Mouse (Mus musculus) ES-Bruce4 (cell line): ENCODE results near the gene Slc17a2.

Source experiments
- CTCF ChIP-seq: IDR thresholded peaks from one replicate; pipeline ENCODE4 v1.8.1; 2011; ENCODE audit warnings: low read depth, low read length
- EP300 ChIP-seq: IDR thresholded peaks from 2 replicates; pipeline ENCODE4 v1.6.1; 2011; ENCODE audit warnings: low read depth, low read length; ENCODE audit not compliant: insufficient read depth

DNA sequence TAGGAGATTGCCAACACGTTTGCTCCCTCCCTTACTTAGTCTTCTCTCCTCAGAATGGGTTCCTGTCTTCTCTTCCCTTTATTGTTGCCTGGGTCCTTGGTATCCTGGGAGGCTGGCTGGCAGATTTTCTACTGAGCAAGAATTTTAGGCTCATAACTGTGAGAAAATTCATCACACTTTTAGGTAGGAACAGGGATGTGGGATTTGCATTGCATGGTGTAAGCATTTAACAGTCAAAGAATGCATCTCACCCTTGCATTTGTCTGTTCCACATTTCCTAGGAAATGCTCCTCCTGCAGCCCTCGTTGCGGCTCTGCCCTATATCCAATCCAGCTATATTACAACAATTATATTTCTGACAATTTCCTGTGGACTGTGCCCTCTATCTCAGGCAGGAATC is 49.6 kb downstream of the Slc17a2 start:
- no peak for TF ChIP-seq CTCF
- no peak for TF ChIP-seq EP300
